Mouse (Mus musculus) hindbrain, embryonic 15.5 days (tissue): ENCODE measurements around the gene Ciao1. TPM values are rescaled to one million over a fixed set of nuclear protein-coding genes. Genes with fewer than 3 reads are reported as not detected.

Experiments used
- polyA plus RNA-seq: library from polyadenylated mRNA; unstranded; fragments of >200 nt; fragmentation: Nextera tagmentation; extraction: Ambion mirVana; gene quantifications from 2 replicates; pipeline ENCODE4 v1.2.1, GENCODE M21; 2015

Gene Ciao1
- polyA plus RNA-seq, 1 experiment from 2014 or later: 56.6 TPM

Other genes starting within 250 kb of the Ciao1 start
- 11.2 and 12.3 TPM in 2 replicates for gene Ap4e1, start 239.1 kb downstream of the Ciao1 start, polyA plus RNA-seq
- 29.3 and 33.0 TPM in 2 replicates for gene Blvra, start 177.2 kb downstream of the Ciao1 start, polyA plus RNA-seq
- 17.3 and 18.7 TPM in 2 replicates for gene Ncaph, start 113.9 kb downstream of the Ciao1 start, polyA plus RNA-seq
- 11.0 and 11.2 TPM in 2 replicates for gene Itpripl1, start 104.4 kb downstream of the Ciao1 start, polyA plus RNA-seq
- 0.87 and 1.0 TPM in 2 replicates for gene 1810024B03Rik, start 39.5 kb downstream of the Ciao1 start, polyA plus RNA-seq
- 45.0 and 50.1 TPM in 2 replicates for gene Snrnp200, start 39.4 kb downstream of the Ciao1 start, polyA plus RNA-seq
- 55.2 and 58.7 TPM in 2 replicates for gene Tmem127, start 92 bp upstream of the Ciao1 start, polyA plus RNA-seq
- gene Stard7, start 22.4 kb upstream of the Ciao1 start, polyA plus RNA-seq: 88.4 and 92.5 TPM in 2 replicates
- 13.0 and 14.2 TPM in 2 replicates for gene Dusp2, start 88.3 kb upstream of the Ciao1 start, polyA plus RNA-seq
- gene Astl, start 90.8 kb upstream of the Ciao1 start, polyA plus RNA-seq: not detected in 2 replicates
- gene Adra2b, start 115.4 kb upstream of the Ciao1 start, polyA plus RNA-seq: 0.47 TPM in 2 replicates
- gene Gpat2, start 177.4 kb upstream of the Ciao1 start, polyA plus RNA-seq: 0.18 and 0.33 TPM in 2 replicates
- gene Fahd2a, start 196.7 kb upstream of the Ciao1 start, polyA plus RNA-seq: 30.4 and 31.8 TPM in 2 replicates